Mouse (Mus musculus): ENCODE data around the gene Ciao2b. TPM values are rescaled to one million over a fixed set of nuclear protein-coding genes. Genes with fewer than 3 reads are reported as not detected.
A peak's percentile ranks its signal among the peaks of the same experiment; 100 is the strongest.

The Ciao2b gene
- total and polyA plus RNA-seq, 3 experiments = 58.1 to 66.9 (median 63.9) TPM

DNA sequence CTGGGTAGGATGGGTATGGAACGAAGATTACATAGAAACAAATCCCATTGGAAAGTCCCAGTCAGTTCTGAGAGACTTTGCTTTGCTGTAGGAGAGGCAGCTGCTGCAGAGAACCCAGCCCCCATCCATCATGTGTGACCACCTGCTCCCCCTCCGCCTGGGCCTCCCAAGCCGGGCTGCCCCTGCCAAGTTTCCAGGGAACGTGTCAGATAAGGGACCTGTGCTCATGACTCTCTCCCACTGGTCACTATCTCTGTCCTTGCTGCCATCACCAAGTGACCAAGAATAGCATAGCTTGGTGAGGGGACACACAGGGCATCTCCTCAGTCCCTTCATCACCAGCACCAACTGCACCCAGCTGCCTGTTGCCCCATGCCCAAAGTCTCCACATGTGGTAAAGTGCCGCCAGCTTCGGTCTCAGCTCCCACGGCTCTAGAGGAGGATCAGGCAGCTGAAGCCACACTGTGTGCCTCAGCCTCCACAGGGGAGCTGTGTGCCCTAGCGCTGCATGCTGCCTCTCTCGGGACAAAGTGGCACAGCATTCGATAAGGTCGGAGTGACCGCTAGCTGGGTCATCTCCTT, 31.5 kb downstream of the Ciao2b start:
- WGBS = 54% methylated on average over 12 of the region's 12 CpGs
- intact Hi-C loops (cut with DNase I) = no loop called here
- Histone ChIP-seq H3K27me3 (ENCODE audit: control insufficient read depth, insufficient read depth, low read length) (no peaks in the 10 kb centered on the region), H3K36me3 (ENCODE audit: control insufficient read depth, insufficient read depth, low read length) (no peaks in the 10 kb centered on the region; the same call in 1 of the 2 replicates), H3K27ac (peak overlapping the region; percentile 93), H3K9ac (ENCODE audit: low read depth, low read length) (peak overlapping the region; percentile 57), H3K4me1 (ENCODE audit: control insufficient read depth, insufficient read depth, low read length) (peaks cover 14% of the 10 kb centered on the region), H3K79me2 (replicated peaks; ENCODE audit: control insufficient read depth, insufficient read depth, low read length) (no peaks in the 10 kb centered on the region), H3K4me3 (no peak overlapping the region)
- TF ChIP-seq CTCF (IDR thresholded peaks at IDR 0.05) (no peak), EP300 (IDR thresholded peaks at IDR 0.05; ENCODE audit: insufficient read depth, low read depth, low read length) (peak; percentile 99), POLR2A (IDR thresholded peaks at IDR 0.05; ENCODE audit: insufficient read depth, low read depth, low read length) (peak; percentile 65; the same call in 1 of the 2 replicates)
- DNase-seq = peak; percentile 71 to 86

DNA sequence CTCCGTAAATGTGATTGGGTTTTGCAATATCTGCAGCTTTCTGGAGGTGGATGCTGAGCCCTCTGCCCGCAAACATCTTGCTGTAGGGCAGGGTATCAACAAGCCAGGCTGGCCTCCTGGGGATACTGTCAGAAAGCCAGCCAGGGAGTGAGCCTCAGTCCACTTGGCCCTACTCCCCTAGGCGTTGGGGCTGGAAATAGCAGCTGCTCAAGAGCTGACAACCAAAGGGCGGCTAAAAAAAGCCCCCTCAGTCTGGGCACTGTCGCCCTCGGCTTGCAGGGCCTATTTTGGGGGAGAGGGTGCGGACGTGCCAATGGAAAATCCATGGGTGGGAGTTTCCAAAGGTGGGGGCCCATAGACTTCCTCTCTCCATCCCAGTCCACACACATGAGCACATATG, 32.5 kb downstream of the Ciao2b start:
- peak overlapping the region; percentile 90 for H3K27ac ChIP-seq
- intact Hi-C loops (cut with DNase I) = loop anchor here (1.0 kb wide), 1 partner anchor 20 kb away; no protein-coding TSS in a partner anchor
- WGBS = 40% methylated on average over 8 of the region's 8 CpGs
- peak; percentile 30; the same call in 1 of the 2 replicates for TF ChIP-seq POLR2A (IDR thresholded peaks at IDR 0.05; ENCODE audit: insufficient read depth, low read depth, low read length)
- no peak for TF ChIP-seq CTCF (IDR thresholded peaks at IDR 0.05)
- peak; percentile 74 for TF ChIP-seq EP300 (IDR thresholded peaks at IDR 0.05; ENCODE audit: insufficient read depth, low read depth, low read length)
- no peaks in the 10 kb centered on the region for H3K27me3 ChIP-seq (ENCODE audit: control insufficient read depth, insufficient read depth, low read length)
- peaks cover 14% of the 10 kb centered on the region for H3K4me1 ChIP-seq (ENCODE audit: control insufficient read depth, insufficient read depth, low read length)
- H3K79me2 ChIP-seq (replicated peaks; ENCODE audit: control insufficient read depth, insufficient read depth, low read length) = no peaks in the 10 kb centered on the region
- peak; percentile 51 to 84 for DNase-seq
- H3K4me3 ChIP-seq = no peak overlapping the region; the same call in 1 of the 2 replicates
- H3K36me3 ChIP-seq (ENCODE audit: control insufficient read depth, insufficient read depth, low read length) = no peaks in the 10 kb centered on the region; the same call in 1 of the 2 replicates
- peak overlapping the region; percentile 57; the same call in 1 of the 2 replicates for H3K9ac ChIP-seq (ENCODE audit: low read depth, low read length)

DNA sequence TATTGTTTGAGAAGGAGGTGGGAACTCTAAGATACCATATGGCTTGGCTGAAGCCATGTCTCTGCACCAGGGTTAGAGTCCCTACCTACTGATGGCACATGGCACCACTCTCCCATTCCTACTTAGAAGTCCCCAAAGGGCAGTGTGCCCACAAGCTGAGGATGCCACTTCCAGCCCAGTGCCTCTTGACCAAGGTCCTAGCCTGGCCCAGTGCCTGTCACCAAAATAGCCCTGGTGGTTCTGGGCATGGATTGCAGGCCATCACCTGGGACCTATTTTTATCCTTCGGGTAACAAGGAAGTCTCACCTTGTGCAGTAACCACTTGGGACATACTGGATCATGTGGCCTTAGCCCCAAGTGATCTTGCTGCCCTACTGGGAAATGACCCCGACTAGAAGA, 33.8 kb downstream of the Ciao2b start:
- H3K79me2 ChIP-seq (replicated peaks; ENCODE audit: control insufficient read depth, insufficient read depth, low read length) = no peaks in the 10 kb centered on the region
- peaks cover 12% of the 10 kb centered on the region for H3K4me1 ChIP-seq (ENCODE audit: control insufficient read depth, insufficient read depth, low read length)
- no peak overlapping the region for H3K4me3 ChIP-seq
- no peaks in the 10 kb centered on the region for H3K27me3 ChIP-seq (ENCODE audit: control insufficient read depth, insufficient read depth, low read length)
- H3K27ac ChIP-seq = peak overlapping the region; percentile 90
- no peaks in the 10 kb centered on the region; the same call in 1 of the 2 replicates for H3K36me3 ChIP-seq (ENCODE audit: control insufficient read depth, insufficient read depth, low read length)
- 58% methylated on average over 2 of the region's 2 CpGs for WGBS
- H3K9ac ChIP-seq (ENCODE audit: low read depth, low read length) = no peak overlapping the region
- TF ChIP-seq EP300 (IDR thresholded peaks at IDR 0.05; ENCODE audit: insufficient read depth, low read depth, low read length) (peak; percentile 88), POLR2A (IDR thresholded peaks at IDR 0.05; ENCODE audit: insufficient read depth, low read depth, low read length) (0 out of 2 replicates have a peak, but pooled peaks have one; percentile 26), CTCF (IDR thresholded peaks at IDR 0.05) (peak; percentile 56)
- DNase-seq = peak; percentile 73 to 87
- intact Hi-C loops (cut with DNase I) = no loop called here

DNA sequence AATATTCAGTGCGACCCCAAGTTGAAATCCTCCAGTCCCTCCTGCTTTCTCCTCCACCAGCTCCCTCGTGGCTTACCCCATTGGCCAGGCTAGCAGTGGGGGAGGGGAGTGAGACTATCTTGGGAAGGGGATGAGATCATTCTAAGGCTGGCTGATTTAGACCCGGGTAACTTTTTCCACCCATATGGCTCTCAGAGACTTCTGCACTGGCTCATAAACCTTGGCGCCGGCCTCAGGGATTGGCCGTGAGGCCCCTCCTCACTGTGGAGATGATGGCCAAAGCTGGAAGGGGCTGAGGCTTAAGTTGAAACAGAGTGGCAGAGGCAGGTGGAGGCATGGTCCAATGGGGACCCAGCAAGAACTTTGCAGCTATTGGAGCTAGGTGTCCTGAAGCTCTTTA, 35.4 kb downstream of the Ciao2b start:
- intact Hi-C loops (cut with DNase I) = no loop called here
- H3K4me3 ChIP-seq = no peak overlapping the region
- DNase-seq = peak; percentile 29 to 45
- H3K9ac ChIP-seq (ENCODE audit: low read depth, low read length) = no peak overlapping the region
- 12% methylated on average over 6 of the region's 6 CpGs for WGBS
- H3K36me3 ChIP-seq (ENCODE audit: control insufficient read depth, insufficient read depth, low read length) = no peaks in the 10 kb centered on the region; the same call in 1 of the 2 replicates
- peak overlapping the region; percentile 90 for H3K27ac ChIP-seq
- peaks cover 9% of the 10 kb centered on the region for H3K4me1 ChIP-seq (ENCODE audit: control insufficient read depth, insufficient read depth, low read length)
- H3K27me3 ChIP-seq (ENCODE audit: control insufficient read depth, insufficient read depth, low read length) = no peaks in the 10 kb centered on the region
- no peak for TF ChIP-seq EP300 (IDR thresholded peaks at IDR 0.05; ENCODE audit: insufficient read depth, low read depth, low read length)
- TF ChIP-seq CTCF (IDR thresholded peaks at IDR 0.05) = no peak
- no peak for TF ChIP-seq POLR2A (IDR thresholded peaks at IDR 0.05; ENCODE audit: insufficient read depth, low read depth, low read length)
- H3K79me2 ChIP-seq (replicated peaks; ENCODE audit: control insufficient read depth, insufficient read depth, low read length) = no peaks in the 10 kb centered on the region

DNA sequence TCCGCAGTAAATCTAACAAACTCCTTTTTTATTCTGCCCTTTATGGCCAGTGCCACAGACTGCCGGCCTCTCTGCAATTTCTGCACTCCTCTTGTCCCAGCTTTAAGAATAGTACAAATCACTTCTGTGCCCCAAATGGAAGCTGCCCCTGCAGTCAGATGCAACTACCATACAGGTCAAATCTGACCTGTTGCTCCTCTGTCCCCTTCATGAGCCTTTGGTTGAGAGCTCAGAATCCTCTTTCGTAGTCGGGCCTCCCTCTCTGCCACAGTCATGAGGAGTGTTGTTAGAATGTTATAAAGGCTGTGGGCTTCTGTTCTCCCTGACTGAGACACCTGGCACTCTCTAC, 38.5 kb downstream of the Ciao2b start:
- Histone ChIP-seq H3K36me3 (ENCODE audit: control insufficient read depth, insufficient read depth, low read length) (no peaks in the 10 kb centered on the region; the same call in 1 of the 2 replicates), H3K79me2 (replicated peaks; ENCODE audit: control insufficient read depth, insufficient read depth, low read length) (no peaks in the 10 kb centered on the region), H3K4me1 (ENCODE audit: control insufficient read depth, insufficient read depth, low read length) (peaks cover 6% of the 10 kb centered on the region), H3K27ac (peak overlapping the region; percentile 64), H3K4me3 (no peak overlapping the region), H3K27me3 (ENCODE audit: control insufficient read depth, insufficient read depth, low read length) (no peaks in the 10 kb centered on the region), H3K9ac (ENCODE audit: low read depth, low read length) (no peak overlapping the region; the same call in 1 of the 2 replicates)
- intact Hi-C loops (cut with DNase I) = loop anchor here (2.0 kb wide), 1 partner anchor 40 kb away; no protein-coding TSS in a partner anchor
- WGBS = 58% methylated on average over 4 of the region's 4 CpGs
- DNase-seq = no peak
- no peak for TF ChIP-seq POLR2A (IDR thresholded peaks at IDR 0.05; ENCODE audit: insufficient read depth, low read depth, low read length)
- TF ChIP-seq EP300 (IDR thresholded peaks at IDR 0.05; ENCODE audit: insufficient read depth, low read depth, low read length) = no peak
- TF ChIP-seq CTCF (IDR thresholded peaks at IDR 0.05) = no peak

Data from heart, adult 2 months (tissue).